In the genomic region with DNA sequence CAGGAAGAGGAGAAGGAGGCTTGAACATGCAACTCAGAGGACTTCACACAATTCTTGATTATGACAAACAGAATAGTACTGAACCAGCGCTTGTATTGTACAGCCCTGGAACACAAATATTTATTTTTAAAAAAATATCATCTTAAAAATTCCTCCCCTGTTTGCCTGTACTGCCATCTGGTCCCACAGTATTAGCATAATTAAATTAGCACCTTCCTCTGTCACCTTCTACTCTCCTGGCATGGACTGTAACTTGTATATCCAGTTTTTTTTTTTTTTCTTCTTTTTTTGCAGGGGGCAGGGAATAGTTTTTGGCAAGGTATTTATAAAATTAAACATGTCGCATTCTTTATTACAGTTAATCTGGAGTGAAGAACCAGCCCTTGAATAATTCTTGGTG, we compare ENCODE assay signal across 27 mouse cellular contexts.
"Had no signal": no experiment of that assay in that cellular context is flagged by ENCODE, and none has a peak within 500 bp of the region (broad histone marks: within the 10 kb centered on the region; RNA-seq: fewer than 3 reads in every experiment).

No protein-coding gene starts in this region.

- H3K9me3 ChIP-seq: heart, embryonic 13.5 days; heart, embryonic 15.5 days; hindbrain, embryonic 13.5 days; hindbrain, embryonic 15.5 days; kidney, embryonic 15.5 days; limb, embryonic 13.5 days; limb, embryonic 15.5 days; liver, embryonic 12.5 days had no signal

- H3K4me2 ChIP-seq: heart, embryonic 11.5 days; heart, embryonic 13.5 days; heart, embryonic 15.5 days; hindbrain, embryonic 13.5 days; hindbrain, embryonic 15.5 days; kidney, embryonic 15.5 days; limb, embryonic 13.5 days; limb, embryonic 15.5 days; liver, embryonic 12.5 days had no signal

- H3K4me1 ChIP-seq: heart, embryonic 13.5 days; heart, embryonic 15.5 days; hindbrain, embryonic 15.5 days; kidney, embryonic 15.5 days; limb, embryonic 13.5 days; limb, embryonic 15.5 days; liver, embryonic 12.5 days had no signal

- H3K27me3 ChIP-seq: heart, embryonic 13.5 days; heart, embryonic 15.5 days; hindbrain, embryonic 13.5 days; hindbrain, embryonic 15.5 days; kidney, embryonic 15.5 days; limb, embryonic 13.5 days; limb, embryonic 15.5 days; liver, embryonic 12.5 days had no signal

- H3K36me3 ChIP-seq: heart, embryonic 13.5 days; heart, embryonic 15.5 days; hindbrain, embryonic 13.5 days; hindbrain, embryonic 15.5 days; kidney, embryonic 15.5 days; limb, embryonic 13.5 days; limb, embryonic 15.5 days; liver, embryonic 12.5 days had no signal

- DNase-seq: gastrocnemius, postnatal 14 days; gastrocnemius, postnatal 36 days; heart, adult 11 months; heart, adult 2 months; heart, postnatal 14 days; heart, postnatal 36 days; kidney, adult 11 months; kidney, adult 2 months; kidney, adult 9 months; kidney, postnatal 14 days; kidney, postnatal 36 days; layer of hippocampus, adult 9-11 months; layer of hippocampus, postnatal 36 days; left cerebral cortex, postnatal 4 days had no signal

- ATAC-seq: hindbrain, postnatal 0 days; intestine, embryonic 16.5 days; liver, embryonic 12.5 days had no signal

- H3K4me3 ChIP-seq: heart, adult 2 months; heart, embryonic 13.5 days; heart, embryonic 15.5 days; hindbrain, embryonic 13.5 days; hindbrain, embryonic 15.5 days; kidney, embryonic 15.5 days; limb, embryonic 13.5 days; limb, embryonic 15.5 days; liver, embryonic 12.5 days had no signal

- H3K27ac ChIP-seq: heart, adult 2 months; heart, embryonic 13.5 days; heart, embryonic 15.5 days; hindbrain, embryonic 13.5 days; hindbrain, embryonic 15.5 days; hindbrain, postnatal 0 days; kidney, embryonic 15.5 days; kidney, postnatal 0 days; limb, embryonic 13.5 days; limb, embryonic 15.5 days; liver, embryonic 12.5 days; liver, embryonic 14.5 days had no signal

- H3K9ac ChIP-seq: heart, embryonic 13.5 days; heart, embryonic 15.5 days; hindbrain, embryonic 13.5 days; hindbrain, embryonic 15.5 days; kidney, embryonic 15.5 days; limb, embryonic 13.5 days; limb, embryonic 15.5 days; liver, embryonic 12.5 days; liver, embryonic 14.5 days had no signal
